Mouse (Mus musculus) embryonic facial prominence, embryonic 12.5 days (tissue): Measurements from ENCODE around the gene Gm20498. TPM values are rescaled to one million over a fixed set of nuclear protein-coding genes. Genes with fewer than 3 reads are reported as not detected.

Source experiments
- ATAC-seq: fragments of 200-750 bp; cut with Nextera tagmentation; 2 replicates; pipeline ENCODE4 v1.8.0; 2017; ENCODE audit not compliant: insufficient number of reproducible peaks, insufficient read depth, low FRiP score, low TSS enrichment
- H3K27ac ChIP-seq: fragments of 300-500 bp; sonication (generic); 2 replicates; pipeline ENCODE4 v1.5.1; 2016; ENCODE audit warnings: mild to moderate bottlenecking
- H3K27me3 ChIP-seq: fragments of 300-500 bp; sonication (generic); 2 replicates; pipeline ENCODE4 v1.6.1; 2016; ENCODE audit warnings: mild to moderate bottlenecking, moderate library complexity
- H3K36me3 ChIP-seq: fragments of 300-500 bp; sonication (generic); 2 replicates; pipeline ENCODE4 v1.6.1; 2016; ENCODE audit warnings: mild to moderate bottlenecking
- H3K4me1 ChIP-seq: fragments of 300-500 bp; sonication (generic); 2 replicates; pipeline ENCODE4 v1.6.1; 2016
- H3K4me2 ChIP-seq: fragments of 300-500 bp; sonication (generic); replicated peaks from 2 replicates; pipeline ENCODE4 v1.6.1; 2016; ENCODE audit warnings: mild to moderate bottlenecking, moderate library complexity
- H3K4me3 ChIP-seq: fragments of 300-500 bp; sonication (generic); 2 replicates; pipeline ENCODE4 v1.5.1; 2016; ENCODE audit warnings: mild to moderate bottlenecking
- H3K9ac ChIP-seq: fragments of 300-500 bp; sonication (generic); 2 replicates; pipeline ENCODE4 v1.6.1; 2016; ENCODE audit warnings: mild to moderate bottlenecking, moderate library complexity
- H3K9me3 ChIP-seq: fragments of 300-500 bp; sonication (generic); 2 replicates; pipeline ENCODE4 v1.6.1; 2016; ENCODE audit warnings: mild to moderate bottlenecking, moderate library complexity
- WGBS: fragments of 180-500 bp; shearing (Covaris S2); methylation state at CpG from one replicate; pipeline ENCODE4 v1.1.7; 2016; 5-methylcytosine and 5-hydroxymethylcytosine counted together
- polyA plus RNA-seq: library from polyadenylated mRNA; unstranded; fragments of >200 nt; fragmentation: Nextera tagmentation; extraction: Ambion mirVana; gene quantifications from 2 replicates; pipeline ENCODE4 v1.2.1, GENCODE M21; 2016

The Gm20498 gene
- polyA plus RNA-seq, 1 experiment from 2014 or later, result 27.2 TPM

DNA sequence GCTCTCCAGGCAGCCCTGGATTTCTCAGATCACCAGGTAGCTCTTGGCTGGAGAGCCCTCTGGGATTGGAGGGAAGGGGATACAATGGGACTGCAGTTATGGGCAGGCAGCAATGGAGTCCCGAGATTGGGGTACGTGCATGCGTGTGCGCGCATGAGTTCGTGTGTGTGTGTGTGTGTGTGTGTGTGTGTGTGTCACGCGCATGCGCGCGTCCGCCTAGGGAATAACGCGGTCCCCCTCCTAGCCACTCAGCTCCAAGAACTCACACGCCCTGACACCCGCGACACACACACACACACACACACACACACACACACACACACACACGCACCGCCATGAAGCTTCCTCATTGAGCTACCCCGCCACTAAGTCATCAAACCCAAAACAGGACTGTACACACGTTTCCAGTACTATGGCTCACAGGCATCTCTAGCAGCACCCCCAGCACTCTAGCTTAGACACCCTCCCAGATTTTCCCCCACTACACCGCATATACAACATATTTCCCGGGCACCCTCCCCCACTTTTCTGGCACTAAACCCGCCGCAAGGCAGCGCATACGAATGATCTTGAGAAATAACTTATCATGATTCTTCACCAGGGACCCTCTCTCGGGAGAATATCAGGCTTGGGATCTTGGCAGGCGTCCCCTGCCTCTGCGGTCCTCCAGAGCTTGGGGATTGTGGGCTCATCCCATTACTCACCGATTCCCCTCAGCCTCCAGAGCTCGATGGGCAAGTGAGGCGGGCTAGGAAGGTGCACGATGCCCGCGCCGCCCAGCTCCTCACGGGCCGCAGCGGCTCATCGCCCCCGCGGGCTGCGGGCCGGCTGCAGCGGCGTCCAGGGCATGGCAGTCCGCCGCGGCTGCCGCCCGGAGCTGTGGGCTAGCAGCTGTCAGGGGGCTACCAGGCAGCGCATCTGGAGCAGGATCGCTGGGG is 200.5 kb downstream of the Gm20498 start:
- Histone ChIP-seq H3K27ac (no peak overlapping the region), H3K36me3 (no peaks in the 10 kb centered on the region), H3K9me3 (no peaks in the 10 kb centered on the region), H3K9ac (peak overlapping the region; percentile 66), H3K27me3 (peaks cover 40% of the 10 kb centered on the region), H3K4me3 (peak overlapping the region; percentile 56), H3K4me1 (peaks cover 8% of the 10 kb centered on the region; the same call in 1 of the 2 replicates), H3K4me2 (peak overlapping the region; percentile 99)
- WGBS, result 2% methylated on average over 50 of the region's 54 CpGs
- ATAC-seq, result peak; percentile 82

DNA sequence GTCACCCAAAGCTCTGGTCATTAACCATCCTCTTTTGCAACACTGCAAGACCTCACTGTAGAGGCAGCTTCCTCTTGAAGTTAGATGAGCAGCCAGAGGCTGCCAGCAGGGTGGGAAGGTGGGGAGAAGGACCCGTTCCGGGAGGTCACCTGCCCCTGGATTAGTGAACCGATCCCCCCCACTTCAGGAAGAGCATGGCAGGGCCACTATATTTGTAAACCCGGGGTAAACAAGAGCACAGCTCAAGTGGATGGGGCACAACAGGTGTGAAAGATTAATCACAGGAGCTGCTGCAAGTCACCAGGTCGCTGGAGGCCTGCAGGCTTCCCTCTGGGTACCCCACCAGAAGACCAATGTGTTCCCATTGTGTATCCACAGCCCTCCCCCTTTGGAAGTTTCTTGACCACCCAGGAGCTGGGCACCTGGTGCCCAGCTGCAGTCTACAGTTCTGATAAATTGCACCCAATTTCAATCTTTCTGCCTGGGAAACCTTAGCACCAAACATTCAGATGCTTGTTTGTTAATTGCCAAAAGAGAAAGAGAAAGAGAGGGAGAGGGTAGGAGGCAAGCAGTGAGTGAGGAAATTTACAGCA is 201.6 kb downstream of the Gm20498 start:
- Histone ChIP-seq H3K4me3 (no peak overlapping the region), H3K4me2 (peak overlapping the region; percentile 99; the same call in 1 of the 2 replicates), H3K9me3 (no peaks in the 10 kb centered on the region), H3K27me3 (peaks cover 40% of the 10 kb centered on the region), H3K4me1 (peaks cover 8% of the 10 kb centered on the region; the same call in 1 of the 2 replicates), H3K27ac (no peak overlapping the region), H3K36me3 (no peaks in the 10 kb centered on the region), H3K9ac (no peak overlapping the region)
- 40% methylated on average over 5 of the region's 5 CpGs for WGBS
- ATAC-seq, result no peak

DNA sequence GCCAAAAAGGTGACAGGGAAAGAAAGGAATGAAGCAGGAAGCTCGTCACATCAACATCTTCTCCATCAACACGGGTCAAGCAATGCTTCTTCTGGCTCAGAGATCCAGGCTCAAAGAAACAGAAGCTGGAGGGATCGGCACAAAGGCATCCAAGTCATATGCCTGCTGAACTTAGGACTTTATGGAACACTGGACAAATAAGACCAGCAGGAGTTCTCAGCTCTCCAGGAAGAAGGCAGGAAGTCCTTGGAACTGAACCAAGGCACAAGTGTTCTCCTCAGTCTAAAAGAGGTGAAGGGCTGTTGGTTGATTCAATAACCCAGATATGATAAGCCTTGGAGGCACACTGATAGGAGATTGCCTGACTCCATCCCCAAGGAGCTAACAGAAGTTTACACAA is 207.7 kb downstream of the Gm20498 start:
- peaks cover 5% of the 10 kb centered on the region; the same call in 1 of the 2 replicates for H3K4me1 ChIP-seq
- H3K36me3 ChIP-seq, result no peaks in the 10 kb centered on the region
- H3K27ac ChIP-seq, result no peak overlapping the region
- no peak overlapping the region for H3K4me2 ChIP-seq
- H3K9ac ChIP-seq, result no peak overlapping the region
- no peaks in the 10 kb centered on the region for H3K27me3 ChIP-seq
- WGBS, result 82% methylated on average over 3 of the region's 3 CpGs
- no peaks in the 10 kb centered on the region for H3K9me3 ChIP-seq
- no peak for ATAC-seq
- no peak overlapping the region for H3K4me3 ChIP-seq

DNA sequence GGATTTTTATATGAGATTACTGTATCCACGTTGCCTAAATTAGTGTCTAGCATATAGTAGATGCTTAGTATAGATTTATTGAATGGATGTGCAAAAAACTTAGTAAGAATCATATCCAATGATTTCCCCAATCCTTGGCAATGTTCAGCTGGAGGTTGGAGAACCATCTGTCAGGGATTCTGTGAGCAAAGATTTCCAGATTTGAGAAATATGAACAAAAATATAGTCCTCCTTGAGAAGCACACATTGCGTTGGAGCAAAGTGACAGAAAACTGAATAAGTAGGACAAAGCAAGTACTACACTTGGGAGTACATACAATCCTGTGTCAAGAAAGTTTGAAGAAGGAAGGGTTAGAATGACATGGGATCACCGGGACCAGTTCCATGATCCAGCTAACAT is 208.6 kb downstream of the Gm20498 start:
- Histone ChIP-seq H3K27ac (no peak overlapping the region), H3K27me3 (no peaks in the 10 kb centered on the region), H3K4me1 (peaks cover 5% of the 10 kb centered on the region; the same call in 1 of the 2 replicates), H3K36me3 (no peaks in the 10 kb centered on the region), H3K9ac (no peak overlapping the region), H3K4me2 (no peak overlapping the region), H3K9me3 (no peaks in the 10 kb centered on the region), H3K4me3 (no peak overlapping the region)
- ATAC-seq, result no peak
- WGBS, result 90% methylated on average over 3 of the region's 3 CpGs

DNA sequence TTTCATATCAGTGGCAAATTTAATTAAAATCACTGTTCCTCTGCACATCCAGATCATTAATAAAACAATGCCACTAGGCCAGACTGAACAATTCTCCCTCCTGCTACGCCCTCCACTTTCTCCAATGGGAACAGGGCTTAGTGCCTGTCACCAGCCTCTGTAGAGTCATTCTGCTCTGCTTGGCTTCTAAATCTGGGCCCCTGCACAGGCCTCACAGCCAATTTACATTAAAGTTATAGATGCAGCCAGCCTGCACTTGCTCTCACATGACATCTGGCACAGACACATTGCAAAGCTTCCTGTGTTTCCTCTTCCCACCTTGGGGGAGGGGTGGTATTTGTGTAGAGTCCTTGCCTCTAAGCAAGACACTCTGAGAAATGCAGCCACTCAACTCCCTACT is 211.7 kb downstream of the Gm20498 start:
- no peak overlapping the region for H3K4me3 ChIP-seq
- H3K27ac ChIP-seq, result no peak overlapping the region
- no peaks in the 10 kb centered on the region for H3K27me3 ChIP-seq
- ATAC-seq, result no peak
- no peak overlapping the region for H3K4me2 ChIP-seq
- H3K4me1 ChIP-seq, result peaks cover 5% of the 10 kb centered on the region; the same call in 1 of the 2 replicates
- no peaks in the 10 kb centered on the region for H3K9me3 ChIP-seq
- H3K9ac ChIP-seq, result no peak overlapping the region
- no peaks in the 10 kb centered on the region for H3K36me3 ChIP-seq
- WGBS, result 81% methylated on average over 1 of the region's 1 CpGs

DNA sequence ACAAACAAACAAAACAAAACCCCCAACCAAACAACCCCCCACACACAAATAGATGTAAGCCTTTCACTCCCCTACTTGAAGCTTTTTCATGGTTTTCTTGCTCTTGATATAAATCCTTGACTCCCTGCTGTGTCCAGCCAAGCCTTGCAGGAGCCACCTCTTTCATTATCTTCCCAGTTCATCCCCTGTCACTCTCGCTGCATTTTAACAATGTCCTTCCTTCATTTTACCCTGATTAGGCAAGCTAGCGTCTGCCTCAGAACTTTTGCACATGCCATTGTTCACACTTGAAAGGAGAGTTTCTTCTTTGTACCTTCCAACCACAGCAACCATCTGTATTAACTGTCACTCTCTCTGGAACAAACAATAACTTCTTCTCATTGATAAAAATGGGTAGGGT is 214.9 kb downstream of the Gm20498 start:
- no peaks in the 10 kb centered on the region for H3K9me3 ChIP-seq
- no peak overlapping the region for H3K4me2 ChIP-seq
- no peaks in the 10 kb centered on the region for H3K27me3 ChIP-seq
- no peak overlapping the region for H3K4me3 ChIP-seq
- no peak overlapping the region for H3K27ac ChIP-seq
- H3K4me1 ChIP-seq, result peaks cover 5% of the 10 kb centered on the region; the same call in 1 of the 2 replicates
- no peak for ATAC-seq
- no peaks in the 10 kb centered on the region for H3K36me3 ChIP-seq
- H3K9ac ChIP-seq, result no peak overlapping the region
- WGBS, result 13% methylated on average over 2 of the region's 2 CpGs

DNA sequence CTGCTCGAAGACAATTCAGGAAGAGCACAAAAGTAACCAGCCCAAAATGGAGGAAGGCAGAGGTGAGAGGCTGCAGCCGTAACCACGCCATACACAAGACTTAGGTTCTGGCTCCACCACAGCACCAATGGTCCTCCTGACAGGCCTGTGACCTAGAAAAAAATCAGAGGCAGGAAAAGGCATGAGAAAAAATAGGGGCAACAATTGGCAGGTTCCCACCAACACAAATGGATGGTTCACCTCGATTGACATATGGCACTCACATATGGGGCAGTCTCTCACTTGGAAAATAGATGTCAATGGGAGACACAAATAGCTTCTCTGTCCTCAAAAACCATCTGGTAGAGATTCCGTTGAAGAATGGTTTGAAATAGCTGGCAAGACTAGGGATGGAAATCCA is 216.8 kb downstream of the Gm20498 start:
- Histone ChIP-seq H3K4me1 (peaks cover under 1% of the 10 kb centered on the region; the same call in 1 of the 2 replicates), H3K9ac (no peak overlapping the region), H3K27me3 (no peaks in the 10 kb centered on the region), H3K27ac (no peak overlapping the region), H3K4me2 (no peak overlapping the region), H3K9me3 (no peaks in the 10 kb centered on the region), H3K4me3 (no peak overlapping the region), H3K36me3 (no peaks in the 10 kb centered on the region)
- 90% methylated on average over 5 of the region's 5 CpGs for WGBS
- ATAC-seq, result no peak

Other genes with a start within 250 kb of the Gm20498 start
- 0.73 and 1.1 TPM in 2 replicates for gene Slc8a3, start 199.7 kb downstream of the Gm20498 start, polyA plus RNA-seq
- 0.19 and 0.22 TPM in 2 replicates for gene Gm4787, start 153.4 kb downstream of the Gm20498 start, polyA plus RNA-seq
- 0.59 and 0.63 TPM in 2 replicates for gene Adam4, start 111.0 kb downstream of the Gm20498 start, polyA plus RNA-seq
- 121 and 127 TPM in 2 replicates for gene Cox16, start 47.8 kb downstream of the Gm20498 start, polyA plus RNA-seq
- gene Synj2bp, start within 50 bp of the Gm20498 start, polyA plus RNA-seq, result 40.5 and 41.2 TPM in 2 replicates
- 0.29 and 0.66 TPM in 2 replicates for gene Adam21, start 35.6 kb upstream of the Gm20498 start, polyA plus RNA-seq
- gene Med6, start 62.1 kb upstream of the Gm20498 start, polyA plus RNA-seq, result 77.6 and 80.4 TPM in 2 replicates
- 2.8 and 3.0 TPM in 2 replicates for gene Ttc9, start 98.3 kb upstream of the Gm20498 start, polyA plus RNA-seq
- gene Map3k9, start 248.3 kb upstream of the Gm20498 start, polyA plus RNA-seq, result 1.6 and 1.8 TPM in 2 replicates